Mouse (Mus musculus) erythroblast, embryonic 14.5 days (primary cell): Measurements from ENCODE around the gene Phgr1. TPM values are rescaled to one million over a fixed set of nuclear protein-coding genes. Genes with fewer than 3 reads are reported as not detected.

Experiments used
- H3K27me3 ChIP-seq: 2 replicates; pipeline ENCODE4 v1.6.1; 2012; ENCODE audit warnings: inconsistent platforms; ENCODE audit not compliant: control insufficient read depth
- H3K36me3 ChIP-seq: 2 replicates; pipeline ENCODE4 v1.6.1; 2012; ENCODE audit warnings: mild to moderate bottlenecking, inconsistent platforms; ENCODE audit not compliant: control insufficient read depth
- H3K4me1 ChIP-seq: 2 replicates; pipeline ENCODE4 v1.6.1; 2012; ENCODE audit warnings: inconsistent platforms; ENCODE audit not compliant: control insufficient read depth
- H3K4me3 ChIP-seq: replicated peaks from 2 replicates; pipeline ENCODE3; 2012; ENCODE audit warnings: moderate library complexity, mild to moderate bottlenecking, inconsistent platforms
- H3K9me3 ChIP-seq: 2 replicates; pipeline ENCODE4 v1.6.1; 2012; ENCODE audit warnings: low read length, inconsistent platforms, mixed read lengths; ENCODE audit not compliant: control insufficient read depth
- GATA1 ChIP-seq: IDR thresholded peaks from 2 replicates; pipeline ENCODE4 v1.6.1; 2012; ENCODE audit warnings: low read length, inconsistent platforms, mixed read lengths
- TAL1 ChIP-seq: IDR thresholded peaks from 3 replicates; pipeline ENCODE4 v1.6.1; 2012; ENCODE audit warnings: low read length, inconsistent platforms, mixed read lengths
- polyA plus RNA-seq: library from polyadenylated mRNA; stranded (reverse); fragments of >175 nt; gene quantifications from 2 replicates; pipeline ENCODE4 v1.2.3, GENCODE M21; 2012

Gene Phgr1
- polyA plus RNA-seq, 1 experiment = not detected

DNA sequence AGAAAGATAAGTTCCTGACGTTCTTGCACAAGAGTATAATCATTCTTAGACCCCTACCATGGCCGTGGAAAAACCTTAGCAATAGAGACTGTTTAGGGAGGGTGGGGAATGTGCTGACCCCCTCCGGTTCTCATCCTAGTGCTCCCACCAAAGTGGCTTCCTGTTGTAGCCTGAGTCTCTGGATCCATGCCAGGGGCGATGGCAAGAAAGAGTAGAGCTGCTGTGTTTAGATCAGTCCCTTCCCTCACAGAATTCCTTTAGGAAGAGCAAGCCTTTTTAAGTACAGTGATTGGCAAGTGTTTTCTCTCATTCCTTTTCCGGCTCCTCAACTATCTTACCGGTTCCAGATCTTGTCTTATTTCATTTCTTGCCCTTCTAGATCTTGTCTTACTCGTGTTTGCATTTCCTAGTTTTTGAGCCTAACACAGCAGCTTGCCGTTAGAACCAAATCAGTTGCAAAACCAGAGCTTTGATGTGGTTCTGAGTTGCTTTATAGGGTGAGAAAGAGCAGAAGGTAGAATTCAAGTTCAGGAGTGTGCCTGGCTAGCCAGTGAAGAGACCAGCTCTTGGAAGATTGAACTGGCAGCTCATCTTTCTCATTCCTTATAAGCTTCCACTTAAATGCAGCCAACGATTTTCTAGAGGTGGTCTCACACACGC lies 25.1 kb upstream of the Phgr1 start:
- Histone ChIP-seq H3K9me3 (no peaks in the 10 kb centered on the region), H3K4me3 (peak overlapping the region; percentile 91), H3K4me1 (peaks cover 80% of the 10 kb centered on the region), H3K27me3 (peaks cover 16% of the 10 kb centered on the region), H3K36me3 (peaks cover 51% of the 10 kb centered on the region)
- no peak for TF ChIP-seq TAL1
- TF ChIP-seq GATA1 = no peak

DNA sequence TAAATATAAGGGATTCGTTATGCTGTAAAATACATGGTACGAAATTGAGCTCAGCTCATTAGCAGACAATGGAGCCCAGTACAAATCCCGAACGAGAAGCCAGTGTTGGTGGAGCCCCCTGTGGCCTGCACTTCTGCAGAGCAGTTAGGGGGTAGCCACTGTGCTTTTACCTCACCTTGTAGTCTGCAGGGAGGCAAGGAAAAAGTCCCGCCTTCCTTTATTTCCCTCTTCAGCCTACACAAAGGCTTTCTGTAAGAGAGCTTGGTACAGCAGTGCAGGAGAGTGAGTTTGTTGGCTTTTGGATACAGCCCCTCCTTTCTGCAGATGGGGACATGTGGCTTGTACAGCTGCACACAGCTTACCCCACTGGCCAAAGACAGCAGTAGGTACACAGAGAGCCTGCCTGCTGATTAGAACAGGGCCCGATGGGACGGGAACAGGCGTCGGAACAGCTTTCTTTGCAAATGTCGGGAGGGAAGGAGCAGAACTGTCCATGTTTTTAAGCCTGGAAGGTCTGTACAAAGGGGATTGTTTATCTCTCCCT lies 23.2 kb upstream of the Phgr1 start:
- Histone ChIP-seq H3K27me3 (peaks cover 9% of the 10 kb centered on the region), H3K36me3 (peaks cover 55% of the 10 kb centered on the region), H3K9me3 (no peaks in the 10 kb centered on the region), H3K4me1 (peaks cover 87% of the 10 kb centered on the region), H3K4me3 (no peak overlapping the region)
- TF ChIP-seq TAL1 (no peak), GATA1 (no peak)

DNA sequence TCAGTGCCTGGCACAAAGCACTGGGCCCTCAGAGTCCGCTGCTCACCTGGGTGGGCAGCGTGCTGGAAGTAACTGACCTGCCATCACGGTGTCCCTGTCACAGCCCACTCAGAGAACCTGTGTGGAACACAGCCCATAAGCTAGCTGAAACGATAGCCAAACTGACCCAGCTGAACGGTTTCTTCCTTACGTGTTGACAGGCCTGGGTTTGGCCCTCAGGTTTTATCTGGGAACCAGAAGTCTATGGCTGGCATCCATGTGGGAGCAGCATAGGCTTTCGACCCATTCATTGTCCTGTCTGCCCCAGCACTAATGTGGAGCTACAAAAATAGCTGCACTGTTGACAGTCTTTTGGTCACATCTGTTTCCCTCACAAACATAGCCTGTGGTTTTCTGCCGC lies 22.1 kb upstream of the Phgr1 start:
- Histone ChIP-seq H3K36me3 (peaks cover 55% of the 10 kb centered on the region), H3K9me3 (no peaks in the 10 kb centered on the region), H3K27me3 (no peaks in the 10 kb centered on the region), H3K4me3 (no peak overlapping the region), H3K4me1 (peaks cover 78% of the 10 kb centered on the region)
- TF ChIP-seq GATA1 (no peak), TAL1 (no peak)

DNA sequence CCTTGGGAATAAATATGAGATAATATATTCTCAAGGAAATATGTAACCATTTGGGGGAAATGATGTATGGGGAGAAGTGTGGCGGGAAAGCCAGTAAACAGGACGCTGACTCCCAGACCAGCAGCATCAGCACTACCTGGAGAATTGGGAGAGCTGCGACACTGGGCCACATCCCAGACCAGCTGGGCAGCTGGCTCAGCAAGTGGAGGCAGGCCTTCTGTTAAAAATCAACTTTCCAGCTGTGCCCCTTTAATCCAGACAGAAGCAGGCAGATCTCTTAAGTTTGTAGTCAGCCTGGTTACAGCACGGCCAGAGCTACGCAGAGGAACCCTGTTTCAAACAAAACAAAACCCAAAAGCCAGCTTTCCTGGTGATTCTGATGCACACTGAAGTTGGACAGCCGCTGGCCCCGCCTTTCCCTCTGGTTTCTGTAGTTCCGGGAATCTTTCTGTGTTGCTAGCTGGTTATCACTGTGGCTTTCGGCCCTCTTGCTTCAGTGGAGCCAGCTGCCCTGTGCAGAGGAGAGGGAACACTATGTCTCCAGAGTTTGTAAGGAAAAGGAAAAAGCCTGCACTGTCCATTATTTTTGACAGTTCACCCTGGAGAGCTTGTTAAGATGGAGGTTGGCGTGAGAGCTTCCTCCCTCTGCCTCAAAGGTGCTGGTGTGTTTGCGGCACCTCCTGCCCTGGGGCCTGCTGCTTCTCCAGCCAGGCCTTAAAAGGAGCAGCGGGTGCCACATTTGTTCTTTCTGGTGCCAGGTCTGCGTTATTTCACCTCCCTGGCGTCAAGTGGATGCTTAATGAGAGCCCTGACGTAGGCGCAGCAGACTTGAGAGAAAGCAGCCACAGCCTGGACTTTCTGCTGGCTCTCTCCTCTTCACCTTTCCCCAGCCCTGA lies 20.4 kb upstream of the Phgr1 start:
- TF ChIP-seq TAL1 (no peak), GATA1 (no peak)
- Histone ChIP-seq H3K27me3 (no peaks in the 10 kb centered on the region; the same call in 1 of the 2 replicates), H3K4me3 (peak overlapping the region; percentile 21), H3K36me3 (peaks cover 55% of the 10 kb centered on the region), H3K4me1 (peaks cover 73% of the 10 kb centered on the region), H3K9me3 (no peaks in the 10 kb centered on the region)

- H3K4me1 ChIP-seq = peaks cover 67% of the 10 kb centered on the region
Measured at GRCm38 (mm10) chr2:118752792-118753108, 19.8 kb upstream of the Phgr1 start.

GRCm38 (mm10) chr2:118754143-118754542 lies 18.4 kb upstream of the Phgr1 start:
- peaks cover 36% of the 10 kb centered on the region for H3K36me3 ChIP-seq
- no peaks in the 10 kb centered on the region; the same call in 1 of the 2 replicates for H3K27me3 ChIP-seq
- peaks cover 56% of the 10 kb centered on the region for H3K4me1 ChIP-seq
- H3K4me3 ChIP-seq = no peak overlapping the region
- no peak for TF ChIP-seq GATA1
- no peak for TF ChIP-seq TAL1
- no peaks in the 10 kb centered on the region for H3K9me3 ChIP-seq

More at GRCm38 (mm10) chr2:118752792-118753108, 19.8 kb upstream of the Phgr1 start:
- TF ChIP-seq TAL1 (no peak), GATA1 (no peak)
- Histone ChIP-seq H3K9me3 (no peaks in the 10 kb centered on the region), H3K27me3 (no peaks in the 10 kb centered on the region; the same call in 1 of the 2 replicates), H3K36me3 (peaks cover 50% of the 10 kb centered on the region), H3K4me3 (peak overlapping the region; percentile 21)

DNA sequence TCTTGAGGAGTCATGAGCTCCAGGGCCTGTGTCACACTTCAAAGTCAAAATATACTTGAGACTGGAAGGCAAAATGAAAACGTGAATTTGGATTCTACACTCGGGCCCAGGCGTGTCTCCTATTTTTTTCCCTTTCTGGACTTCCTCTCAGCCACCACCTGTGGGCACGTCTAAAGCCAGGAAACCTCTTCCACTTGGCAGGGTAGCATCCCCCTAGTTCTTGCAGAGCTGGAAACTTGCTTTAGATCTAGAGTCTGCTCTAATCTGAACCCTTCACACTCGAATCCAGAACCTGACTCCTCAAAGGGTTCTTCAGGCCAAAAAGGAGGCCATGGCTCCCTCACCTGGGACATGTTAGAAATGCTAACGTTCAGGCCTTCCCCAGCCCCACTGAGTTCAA lies 17.2 kb upstream of the Phgr1 start:
- TF ChIP-seq GATA1 (no peak), TAL1 (no peak)
- peaks cover 23% of the 10 kb centered on the region for H3K36me3 ChIP-seq
- H3K4me3 ChIP-seq = no peak overlapping the region
- H3K9me3 ChIP-seq = no peaks in the 10 kb centered on the region
- peaks cover 56% of the 10 kb centered on the region for H3K4me1 ChIP-seq
- H3K27me3 ChIP-seq = no peaks in the 10 kb centered on the region; the same call in 1 of the 2 replicates

DNA sequence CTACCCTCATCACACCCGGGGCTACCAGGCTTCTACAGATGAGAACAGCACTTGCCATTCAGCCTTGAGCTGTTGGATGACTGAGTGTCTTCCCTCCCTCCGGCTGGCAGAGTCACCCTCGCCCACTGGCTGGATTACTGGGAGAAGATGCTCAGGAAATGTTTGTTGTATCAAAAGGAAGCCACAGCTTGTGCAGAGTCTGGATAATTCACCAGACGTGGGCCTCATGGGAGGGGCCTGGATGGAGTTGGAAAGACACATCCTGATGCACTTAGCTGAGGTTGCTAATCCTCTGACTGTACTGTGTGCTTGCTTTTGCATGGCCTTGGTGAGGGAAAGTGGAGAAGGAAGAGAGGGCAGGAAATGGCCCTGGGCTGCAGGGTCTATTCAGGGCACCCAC lies 16.5 kb upstream of the Phgr1 start:
- Histone ChIP-seq H3K36me3 (peaks cover 17% of the 10 kb centered on the region), H3K4me1 (peaks cover 52% of the 10 kb centered on the region), H3K27me3 (no peaks in the 10 kb centered on the region; the same call in 1 of the 2 replicates), H3K4me3 (no peak overlapping the region), H3K9me3 (no peaks in the 10 kb centered on the region)
- TF ChIP-seq GATA1 (no peak), TAL1 (no peak)

DNA sequence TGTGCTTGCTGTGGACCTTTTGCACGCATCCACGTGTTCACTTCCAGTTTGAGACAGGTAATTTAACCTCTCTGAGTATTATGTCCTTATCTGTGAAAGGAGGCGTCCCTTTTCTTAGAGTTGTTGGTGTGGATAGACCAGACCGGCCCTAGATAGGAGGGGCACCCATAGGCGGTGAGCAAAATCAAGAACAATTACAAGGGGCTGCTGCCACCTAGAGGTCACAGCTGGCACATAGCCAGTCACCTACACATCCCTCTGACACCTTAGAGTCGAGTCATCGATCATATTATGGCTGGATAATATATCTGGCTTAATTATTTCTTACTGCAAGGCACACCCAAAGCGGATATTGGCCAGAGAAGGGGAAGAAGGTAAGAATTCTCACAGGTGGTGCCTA lies 12.7 kb upstream of the Phgr1 start:
- Histone ChIP-seq H3K27me3 (peaks cover 6% of the 10 kb centered on the region; the same call in 1 of the 2 replicates), H3K4me1 (peaks cover 50% of the 10 kb centered on the region), H3K4me3 (no peak overlapping the region)

More for the DNA sequence above, 12.7 kb upstream of the Phgr1 start:
- H3K36me3 ChIP-seq = no peaks in the 10 kb centered on the region
- H3K9me3 ChIP-seq = no peaks in the 10 kb centered on the region
- TF ChIP-seq GATA1 (no peak), TAL1 (no peak)
